Comparison of ENCODE assay signal across 9 mouse cellular contexts in the genomic region with DNA sequence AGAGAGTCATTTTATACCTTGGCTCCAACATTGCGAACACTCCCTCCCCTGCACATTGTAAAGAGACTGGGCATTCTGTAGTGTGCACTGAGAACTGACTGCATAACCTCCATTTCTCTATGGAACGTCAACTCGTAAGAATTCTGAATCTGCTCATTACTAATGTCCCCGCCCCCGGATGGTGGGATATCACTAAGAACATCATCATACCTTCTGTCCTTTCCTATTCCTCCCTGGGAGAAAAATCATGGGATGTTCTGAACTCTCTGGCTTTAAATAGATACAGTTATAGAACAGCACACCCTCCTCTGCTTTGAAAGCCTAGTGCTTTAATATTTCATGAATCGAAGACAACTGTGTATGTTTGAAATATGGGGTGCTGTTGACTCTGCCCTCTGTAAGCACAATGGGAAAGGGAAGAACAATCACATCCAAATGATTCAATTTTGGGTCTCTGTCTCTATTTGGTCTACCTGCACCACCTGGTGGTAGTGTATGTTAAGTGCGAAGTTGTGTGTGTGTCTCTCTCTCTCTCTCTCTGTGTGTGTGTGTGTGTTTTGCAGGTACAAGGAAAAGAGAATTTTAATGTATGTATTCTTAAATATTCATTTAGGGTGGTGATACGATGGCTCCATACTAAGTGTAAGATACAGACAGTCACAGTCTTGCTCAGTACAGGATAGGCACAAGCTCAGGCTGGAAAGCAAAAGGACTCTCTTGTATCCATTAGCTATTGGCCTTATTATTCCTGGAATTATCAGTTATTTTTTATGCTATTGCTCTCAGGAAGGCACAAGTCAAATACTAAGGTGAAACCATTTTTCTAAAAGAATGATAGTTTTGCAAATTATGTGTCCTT. TPM values are rescaled to one million over a fixed set of nuclear protein-coding genes. Genes with fewer than 3 reads are reported as not detected.
DNase-seq lines count a peak whose midpoint lies in the region; ATAC-seq and TF ChIP-seq lines count a peak whose summit lies in the region.
"Had no signal": no experiment of that assay in that cellular context is flagged by ENCODE, and none has a peak within 500 bp of the region (broad histone marks: within the 10 kb centered on the region; RNA-seq: fewer than 3 reads in every experiment).

No protein-coding gene starts in this region.

- H3K9ac ChIP-seq in forebrain, postnatal 0 days = no peak overlapping the region
- H3K9ac ChIP-seq in neural tube, embryonic 13.5 days = no peak overlapping the region

- H3K27me3 ChIP-seq in thymus, adult 2 months (ENCODE audit: control insufficient read depth, insufficient read depth, low read length) = no peaks in the 10 kb centered on the region
- H3K27me3 ChIP-seq in forebrain, postnatal 0 days (ENCODE audit: insufficient read depth, low read length) = no peaks in the 10 kb centered on the region
- no peaks in the 10 kb centered on the region for H3K27me3 ChIP-seq in neural tube, embryonic 13.5 days

- no peak for TF ChIP-seq CTCF in thymus, adult 2 months (IDR thresholded peaks at IDR 0.05; ENCODE audit: borderline replicate concordance, control insufficient read depth, extremely low read depth, insufficient read depth, low read length, poor library complexity)
- peak; percentile 72 for TF ChIP-seq CTCF in forebrain, postnatal 0 days (IDR thresholded peaks at IDR 0.05; ENCODE audit: low read depth)

- TF ChIP-seq POLR2A in thymus, adult 2 months (IDR thresholded peaks at IDR 0.05; ENCODE audit: control insufficient read depth, extremely low read depth, insufficient read depth, low read length, poor library complexity) = no peak

- no peak overlapping the region for H3K4me3 ChIP-seq in thymus, adult 2 months (ENCODE audit: control insufficient read depth, insufficient read depth, low read length)
- H3K4me3 ChIP-seq in forebrain, postnatal 0 days (ENCODE audit: low read depth, low read length) = no peak overlapping the region
- no peak overlapping the region for H3K4me3 ChIP-seq in neural tube, embryonic 13.5 days

- DNase-seq in heart, postnatal 4 days = peak; percentile 27
- no peak for DNase-seq in heart, adult 8-10 months (ENCODE audit: low spot score)
- peak; percentile 8 for DNase-seq in thymus, adult 2 months
- no peak for DNase-seq in thymus, adult 18-20 months
- DNase-seq in forebrain, postnatal 0 days = peak; percentile 17
- DNase-seq in c-Kit-positive CD71-positive TER-119-positive erythroid progenitor cells, embryonic 14.5 days (ENCODE audit: low spot score) = no peak

- H3K4me1 ChIP-seq in thymus, adult 2 months (replicated peaks; ENCODE audit: control insufficient read depth, insufficient read depth, low read length) = no peaks in the 10 kb centered on the region
- no peaks in the 10 kb centered on the region for H3K4me1 ChIP-seq in forebrain, postnatal 0 days (ENCODE audit: insufficient read depth)
- H3K4me1 ChIP-seq in neural tube, embryonic 13.5 days (replicated peaks) = peaks cover 7% of the 10 kb centered on the region

- no peaks in the 10 kb centered on the region for H3K36me3 ChIP-seq in thymus, adult 2 months (ENCODE audit: control insufficient read depth, insufficient read depth, low read length)
- no peaks in the 10 kb centered on the region for H3K36me3 ChIP-seq in forebrain, postnatal 0 days (ENCODE audit: insufficient read depth)
- no peaks in the 10 kb centered on the region for H3K36me3 ChIP-seq in neural tube, embryonic 13.5 days

- 88% methylated on average over 8 of the region's 8 CpGs for WGBS in thymus, adult 2 months
- 84% methylated on average over 8 of the region's 8 CpGs for WGBS in forebrain, postnatal 0 days
- WGBS in neural tube, embryonic 13.5 days = 81% methylated on average over 8 of the region's 8 CpGs

- H3K4me2 ChIP-seq in forebrain, postnatal 0 days (ENCODE audit: low read depth) = no peak overlapping the region
- no peak overlapping the region for H3K4me2 ChIP-seq in neural tube, embryonic 13.5 days

- H3K9me3 ChIP-seq in forebrain, postnatal 0 days (ENCODE audit: low read length) = no peaks in the 10 kb centered on the region
- no peaks in the 10 kb centered on the region for H3K9me3 ChIP-seq in neural tube, embryonic 13.5 days

- H3K27ac ChIP-seq in thymus, adult 2 months (ENCODE audit: control insufficient read depth, insufficient read depth, low read length) = no peak overlapping the region
- no peak overlapping the region for H3K27ac ChIP-seq in forebrain, postnatal 0 days (ENCODE audit: low read depth, low read length)
- H3K27ac ChIP-seq in neural tube, embryonic 13.5 days (replicated peaks) = no peak overlapping the region
- H3K27ac ChIP-seq: macrophage had no signal

- peak; percentile 53; the same call in 1 of the 2 replicates for ATAC-seq in forebrain, postnatal 0 days
- peak; percentile 65 for ATAC-seq in neural tube, embryonic 13.5 days (ENCODE audit: low read depth)
- ATAC-seq in granulocyte monocyte progenitor cell, adult 5-6 weeks (replicated peaks; ENCODE audit: poor library complexity, severe bottlenecking) = no peak

RNA-seq across cellular contexts. Expression of a gene that starts 1.1 kb away (rescaled TPM):
- under 1 TPM; 0.55 to 0.59 TPM for total RNA-seq in heart, postnatal 4 days (2021)
- total RNA-seq in heart, adult 8-10 months (2022) = 1 to 10 TPM; 1.6 to 4.1 (median 2.5) TPM
- 0.49 and 0.70 TPM in 2 replicates for polyA plus RNA-seq in thymus, adult 2 months (2012; rRNA removed)
- total RNA-seq in forebrain, postnatal 0 days (2014; rRNA removed) = 0.15 and 0.48 TPM in 2 replicates
- polyA plus RNA-seq in forebrain, postnatal 0 days (2015; fragmentation: Nextera tagmentation; extraction: Ambion mirVana) = 0.23 and 0.31 TPM in 2 replicates
- 0.60 and 1.3 TPM in 2 replicates for polyA plus RNA-seq in neural tube, embryonic 13.5 days (2015; fragmentation: Nextera tagmentation; extraction: Ambion mirVana)
- not detected in 2 replicates for total RNA-seq in granulocyte monocyte progenitor cell, adult 5-6 weeks (2014; fragmentation: Nextera tagmentation)
- not detected in 2 replicates for total RNA-seq in granulocyte monocyte progenitor cell, adult 5-6 weeks (2017)

Comparison
In these comparisons a context has a peak if more than half of its experiments do, and no peak if none do; other contexts are left out.
1. DNase-seq: peak in heart, postnatal 4 days (single experiment), thymus, adult 2 months (single experiment) and forebrain, postnatal 0 days (single experiment); none in heart, adult 8-10 months (single experiment), thymus, adult 18-20 months (0 of 2) and c-Kit-positive CD71-positive TER-119-positive erythroid progenitor cells, embryonic 14.5 days (single experiment).